Mouse (Mus musculus): ENCODE data around the gene Rwdd4a.

The Rwdd4a gene

DNA sequence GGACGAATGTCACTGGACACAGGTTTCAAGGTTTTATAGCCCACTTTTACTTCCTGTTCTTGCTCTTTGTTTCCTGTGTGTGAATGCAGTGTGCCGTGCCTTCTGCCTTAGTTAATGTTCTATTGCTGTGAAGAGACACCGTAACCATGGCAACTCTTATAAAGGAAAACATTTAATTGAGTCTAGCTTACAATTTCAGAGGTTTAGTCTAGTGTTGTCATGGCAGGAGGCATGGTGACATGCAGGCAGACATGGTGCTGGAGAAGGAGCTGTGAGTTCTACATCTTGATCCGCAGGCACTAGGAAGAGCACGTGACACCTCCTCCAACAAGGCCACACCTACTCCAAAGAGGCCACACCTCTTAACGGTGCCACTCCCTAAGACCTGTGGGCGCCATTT is 48.0 kb downstream of the Rwdd4a start:
- in situ Hi-C loops (cut with MboI; ENCODE audit: low sequenced_read_pairs): no loop called here

DNA sequence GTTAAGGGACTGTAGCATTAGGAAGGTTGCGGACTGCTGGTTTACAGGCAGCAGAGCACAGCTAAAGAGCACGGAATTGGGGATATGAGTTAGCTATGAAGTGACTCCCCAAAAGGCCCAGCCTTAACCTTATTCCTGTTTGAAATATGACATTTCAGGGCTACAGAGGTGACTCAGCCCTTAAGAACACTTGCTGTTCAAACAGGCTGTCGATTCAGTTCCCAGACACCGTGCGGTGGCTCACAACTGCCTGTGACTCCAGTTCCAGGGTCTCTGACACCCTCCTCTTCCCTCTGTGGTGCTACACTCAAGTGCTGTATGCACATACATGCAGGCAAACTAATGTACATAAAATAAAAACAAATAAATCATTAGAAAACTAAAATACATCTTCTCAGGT is 55.2 kb downstream of the Rwdd4a start:
- in situ Hi-C loops (cut with MboI; ENCODE audit: low sequenced_read_pairs): no loop called here

DNA sequence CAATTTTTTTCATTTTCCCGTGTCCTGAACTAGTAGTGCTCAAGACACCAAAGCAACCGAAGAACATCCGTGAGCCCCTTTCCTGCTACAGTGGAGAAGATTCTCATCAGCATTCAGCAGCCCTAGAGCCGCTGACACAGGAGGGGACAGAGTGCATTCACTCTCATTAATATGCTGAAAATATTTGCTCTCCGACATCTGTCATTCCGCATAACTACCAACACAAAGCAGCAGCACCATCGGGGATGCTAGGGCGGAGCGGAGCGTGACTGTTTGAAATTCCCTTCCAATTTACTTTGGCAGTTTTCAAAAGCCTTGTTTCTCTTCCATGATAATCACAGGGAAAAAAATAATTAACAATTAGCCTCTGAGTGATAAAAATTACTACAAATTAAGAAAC is 56.9 kb downstream of the Rwdd4a start:
- in situ Hi-C loops (cut with MboI; ENCODE audit: low sequenced_read_pairs): no loop called here

DNA sequence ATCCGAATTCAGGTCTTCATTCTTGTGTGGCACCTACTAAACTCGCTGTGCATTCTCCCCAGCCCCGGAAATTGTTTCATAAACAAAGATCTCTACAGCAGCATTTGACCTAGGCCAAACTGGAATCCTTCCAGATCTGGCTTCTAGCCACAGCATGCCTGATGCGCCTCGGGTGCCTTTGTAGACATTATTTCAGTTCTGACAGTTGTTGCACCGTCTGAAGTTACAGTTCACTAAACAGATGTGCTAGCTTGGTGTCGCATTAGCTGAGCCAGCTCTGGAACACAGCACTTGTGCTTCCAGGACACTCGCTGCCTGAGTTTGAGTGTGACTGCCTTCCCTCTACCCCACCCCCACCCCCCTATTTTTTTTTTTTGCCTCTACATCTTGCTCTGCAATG is 67.2 kb downstream of the Rwdd4a start:
- in situ Hi-C loops (cut with MboI; ENCODE audit: low sequenced_read_pairs): no loop called here
